Mouse (Mus musculus) hindbrain, embryonic 16.5 days (tissue): ENCODE data around the gene Shank1. TPM values are rescaled to one million over a fixed set of nuclear protein-coding genes. Genes with fewer than 3 reads are reported as not detected.

Experiments used
- ATAC-seq: fragments of 200-750 bp; cut with Nextera tagmentation; 2 replicates; pipeline ENCODE4 v1.8.0; 2017; ENCODE audit warnings: moderate TSS enrichment, moderate library complexity
- H3K27ac ChIP-seq: fragments of 300-500 bp; sonication (generic); 2 replicates; pipeline ENCODE4 v1.5.1; 2014; ENCODE audit warnings: low read depth, mild to moderate bottlenecking, control low read depth, low read length, moderate library complexity
- H3K27me3 ChIP-seq: fragments of 300-500 bp; sonication (generic); replicated peaks from 2 replicates; pipeline ENCODE4 v1.6.1; 2014; ENCODE audit warnings: low read length; ENCODE audit not compliant: control insufficient read depth, insufficient read depth
- H3K36me3 ChIP-seq: fragments of 300-500 bp; sonication (generic); 2 replicates; pipeline ENCODE4 v1.6.1; 2014; ENCODE audit warnings: mild to moderate bottlenecking, low read length, moderate library complexity, mixed read lengths; ENCODE audit not compliant: control insufficient read depth, insufficient read depth
- H3K4me1 ChIP-seq: fragments of 300-500 bp; sonication (generic); 2 replicates; pipeline ENCODE4 v1.6.1; 2014; ENCODE audit warnings: low read depth, low read length; ENCODE audit not compliant: control insufficient read depth, insufficient read depth
- H3K4me2 ChIP-seq: fragments of 300-500 bp; sonication (generic); 2 replicates; pipeline ENCODE4 v1.6.1; 2014; ENCODE audit warnings: mild to moderate bottlenecking, low read length, control low read depth, moderate library complexity
- H3K4me3 ChIP-seq: fragments of 300-500 bp; sonication (generic); 2 replicates; pipeline ENCODE4 v1.5.1; 2014; ENCODE audit warnings: mild to moderate bottlenecking, low read length, control low read depth, moderate library complexity
- H3K9ac ChIP-seq: fragments of 300-500 bp; sonication (generic); 2 replicates; pipeline ENCODE4 v1.6.1; 2014; ENCODE audit warnings: low read depth, mild to moderate bottlenecking, control low read depth, low read length, moderate library complexity
- H3K9me3 ChIP-seq: fragments of 300-500 bp; sonication (generic); 2 replicates; pipeline ENCODE4 v1.6.1; 2014; ENCODE audit warnings: mild to moderate bottlenecking, low read length, moderate library complexity; ENCODE audit not compliant: control insufficient read depth
- WGBS: fragments of 180-500 bp; shearing (Covaris S2); extraction: QIAGEN DNeasy Blood & Tissue Kit; methylation state at CpG from one replicate; pipeline ENCODE4 v1.1.7; 2014; 5-methylcytosine and 5-hydroxymethylcytosine counted together
- polyA plus RNA-seq: library from polyadenylated mRNA; unstranded; fragments of >200 nt; fragmentation: Nextera tagmentation; extraction: Ambion mirVana; gene quantifications from 2 replicates; pipeline ENCODE4 v1.2.1, GENCODE M21; 2015

Shank1 gene
- polyA plus RNA-seq = 33.1 and 33.6 TPM in 2 replicates

- no peaks in the 10 kb centered on the region for H3K27me3 ChIP-seq
- H3K9ac ChIP-seq = peak within 1 kb of the TSS; percentile 86
- 12% methylated on average over 22 of the region's 22 CpGs for WGBS
- H3K4me1 ChIP-seq = peaks cover 20% of the 10 kb centered on the region
- H3K4me2 ChIP-seq = peak within 1 kb of the TSS; percentile 73
- H3K36me3 ChIP-seq = peaks cover 10% of the 10 kb centered on the region
- no peak for ATAC-seq
- H3K27ac ChIP-seq = peak within 1 kb of the TSS; percentile 81
- H3K9me3 ChIP-seq = no peaks in the 10 kb centered on the region
- H3K4me3 ChIP-seq = peak within 1 kb of the TSS; percentile 73
These were observed at the start of gene Shank1 for GRCm38 (mm10) chr7:44309475-44310284. Shank1 (plus strand) TSS chr7:44310253.

GRCm38 (mm10) chr7:44260410-44260809 is 49.6 kb upstream of the Shank1 start:
- H3K4me1 ChIP-seq = peaks cover 7% of the 10 kb centered on the region
- H3K36me3 ChIP-seq = no peaks in the 10 kb centered on the region
- 0 out of 2 replicates have a peak, but pooled peaks cover 2% of the 10 kb centered on the region for H3K27me3 ChIP-seq
- H3K27ac ChIP-seq = no peak overlapping the region
- WGBS = 82% methylated on average over 6 of the region's 6 CpGs
- ATAC-seq = no peak
- no peak overlapping the region for H3K4me3 ChIP-seq
- no peak overlapping the region for H3K9ac ChIP-seq
- H3K4me2 ChIP-seq = no peak overlapping the region
- H3K9me3 ChIP-seq = no peaks in the 10 kb centered on the region

GRCm38 (mm10) chr7:44261147-44261546 is 48.9 kb upstream of the Shank1 start, which contains the start of gene Gm15517:
Gm15517 (plus strand) TSS chr7:44261447.
- H3K27me3 ChIP-seq = 0 out of 2 replicates have a peak, but pooled peaks cover 2% of the 10 kb centered on the region
- no peak for ATAC-seq
- H3K27ac ChIP-seq = no peak within 1 kb of the TSS
- 36% methylated on average over 5 of the region's 5 CpGs for WGBS
- peaks cover 7% of the 10 kb centered on the region for H3K4me1 ChIP-seq
- no peaks in the 10 kb centered on the region for H3K9me3 ChIP-seq
- no peak within 1 kb of the TSS for H3K4me2 ChIP-seq
- H3K4me3 ChIP-seq = no peak within 1 kb of the TSS
- H3K9ac ChIP-seq = no peak within 1 kb of the TSS
- no peaks in the 10 kb centered on the region for H3K36me3 ChIP-seq

- Histone ChIP-seq H3K9ac (peak overlapping the region; percentile 58), H3K27ac (peak overlapping the region; percentile 62; the same call in 1 of the 2 replicates), H3K4me2 (peak overlapping the region; percentile 72), H3K27me3 (peaks cover 4% of the 10 kb centered on the region; the same call in 1 of the 2 replicates), H3K4me3 (peak overlapping the region; percentile 41), H3K4me1 (peaks cover 7% of the 10 kb centered on the region), H3K9me3 (no peaks in the 10 kb centered on the region), H3K36me3 (no peaks in the 10 kb centered on the region)
- peak; percentile 91 for ATAC-seq
- WGBS = 2% methylated on average over 34 of the region's 34 CpGs
These were observed 47.0 kb upstream of the Shank1 start for GRCm38 (mm10) chr7:44262791-44263643.

GRCm38 (mm10) chr7:44268117-44268516 is 41.9 kb upstream of the Shank1 start:
- ATAC-seq = no peak
- Histone ChIP-seq H3K9ac (no peak overlapping the region), H3K4me3 (no peak overlapping the region), H3K36me3 (no peaks in the 10 kb centered on the region), H3K4me2 (no peak overlapping the region), H3K27ac (no peak overlapping the region), H3K27me3 (peaks cover 2% of the 10 kb centered on the region; the same call in 1 of the 2 replicates), H3K9me3 (no peaks in the 10 kb centered on the region), H3K4me1 (peaks cover 3% of the 10 kb centered on the region)
- 84% methylated on average over 11 of the region's 11 CpGs for WGBS

GRCm38 (mm10) chr7:44269397-44269796 is 40.7 kb upstream of the Shank1 start:
- H3K4me2 ChIP-seq = no peak overlapping the region
- H3K4me3 ChIP-seq = no peak overlapping the region
- WGBS = 86% methylated on average over 2 of the region's 2 CpGs
- H3K9me3 ChIP-seq = no peaks in the 10 kb centered on the region
- H3K36me3 ChIP-seq = no peaks in the 10 kb centered on the region
- no peak overlapping the region for H3K9ac ChIP-seq
- H3K27me3 ChIP-seq = peaks cover 5% of the 10 kb centered on the region; the same call in 1 of the 2 replicates
- H3K4me1 ChIP-seq = no peaks in the 10 kb centered on the region
- no peak for ATAC-seq
- H3K27ac ChIP-seq = no peak overlapping the region

- Histone ChIP-seq H3K27ac (no peak overlapping the region), H3K36me3 (no peaks in the 10 kb centered on the region), H3K4me3 (no peak overlapping the region), H3K9ac (no peak overlapping the region), H3K4me1 (no peaks in the 10 kb centered on the region), H3K4me2 (no peak overlapping the region), H3K27me3 (peaks cover 5% of the 10 kb centered on the region; the same call in 1 of the 2 replicates), H3K9me3 (no peaks in the 10 kb centered on the region)
- 0 out of 2 replicates have a peak, but pooled peaks have one; percentile 41 for ATAC-seq
- 68% methylated on average over 2 of the region's 2 CpGs for WGBS
These were observed 38.7 kb upstream of the Shank1 start for GRCm38 (mm10) chr7:44271309-44271708.

- Histone ChIP-seq H3K9me3 (no peaks in the 10 kb centered on the region), H3K4me3 (no peak overlapping the region), H3K27me3 (peaks cover 5% of the 10 kb centered on the region; the same call in 1 of the 2 replicates), H3K36me3 (no peaks in the 10 kb centered on the region), H3K9ac (no peak overlapping the region), H3K27ac (no peak overlapping the region), H3K4me2 (no peak overlapping the region), H3K4me1 (no peaks in the 10 kb centered on the region)
- no peak for ATAC-seq
- 89% methylated on average over 7 of the region's 7 CpGs for WGBS
These were observed 37.5 kb upstream of the Shank1 start for GRCm38 (mm10) chr7:44272546-44272945.

- Histone ChIP-seq H3K4me3 (no peak overlapping the region), H3K4me2 (no peak overlapping the region), H3K9me3 (no peaks in the 10 kb centered on the region), H3K27me3 (peaks cover 3% of the 10 kb centered on the region; the same call in 1 of the 2 replicates), H3K4me1 (no peaks in the 10 kb centered on the region), H3K36me3 (no peaks in the 10 kb centered on the region), H3K27ac (no peak overlapping the region), H3K9ac (no peak overlapping the region)
- 57% methylated on average over 7 of the region's 7 CpGs for WGBS
- no peak for ATAC-seq
These were observed 36.6 kb upstream of the Shank1 start for GRCm38 (mm10) chr7:44273446-44273845.
